Mouse (Mus musculus) liver, embryonic 15.5 days (tissue): ENCODE measurements at regions not wholly inside any gene's neighbourhood (a gene's known extent, or its start where the extent isn't known, plus 50 kb on each side); places are given as distances from the start of the nearest gene placed in this dataset.

ENCODE experiments used
- ATAC-seq: fragments of 200-750 bp; cut with Nextera tagmentation; 2 replicates; pipeline ENCODE4 v1.8.0; 2017; ENCODE audit warnings: moderate number of reproducible peaks, mild to moderate bottlenecking, moderate library complexity; ENCODE audit not compliant: insufficient read depth
- H3K27ac ChIP-seq: fragments of 300-500 bp; sonication (generic); replicated peaks from 2 replicates; pipeline ENCODE4 v1.5.1; 2015; ENCODE audit warnings: mild to moderate bottlenecking, inconsistent platforms
- H3K27me3 ChIP-seq: fragments of 300-500 bp; sonication (generic); 2 replicates; pipeline ENCODE4 v1.6.1; 2015; ENCODE audit warnings: mild to moderate bottlenecking, inconsistent platforms
- H3K36me3 ChIP-seq: fragments of 300-500 bp; sonication (generic); replicated peaks from 2 replicates; pipeline ENCODE4 v1.6.1; 2015; ENCODE audit warnings: moderate library complexity, mild to moderate bottlenecking, inconsistent platforms
- H3K4me1 ChIP-seq: fragments of 300-500 bp; sonication (generic); replicated peaks from 2 replicates; pipeline ENCODE4 v1.6.1; 2015; ENCODE audit warnings: inconsistent platforms
- H3K4me2 ChIP-seq: fragments of 300-500 bp; sonication (generic); 2 replicates; pipeline ENCODE4 v1.6.1; 2015; ENCODE audit warnings: moderate library complexity, mild to moderate bottlenecking, inconsistent platforms
- H3K4me3 ChIP-seq: fragments of 300-500 bp; sonication (generic); replicated peaks from 2 replicates; pipeline ENCODE4 v1.5.1; 2015; ENCODE audit warnings: mild to moderate bottlenecking, inconsistent platforms
- H3K9ac ChIP-seq: fragments of 300-500 bp; sonication (generic); 2 replicates; pipeline ENCODE4 v1.6.1; 2015; ENCODE audit warnings: moderate library complexity, mild to moderate bottlenecking, inconsistent platforms
- H3K9me3 ChIP-seq: fragments of 300-500 bp; sonication (generic); replicated peaks from 2 replicates; pipeline ENCODE4 v1.6.1; 2016; ENCODE audit warnings: inconsistent platforms
- whole genome bisulfite sequencing: fragments of 180-500 bp; shearing (Covaris S2); methylation state at CpG from one replicate; pipeline ENCODE4 v1.1.7; 2015; ENCODE audit warnings: mixed read lengths; ENCODE audit not compliant: insufficient replicate concordance; 5-methylcytosine and 5-hydroxymethylcytosine counted together

GRCm38 (mm10) chr12:52389552-52389951 is 114.2 kb upstream of the Arhgap5 start:
- no peaks in the 10 kb centered on the region for H3K27me3 ChIP-seq
- H3K4me3 ChIP-seq = no peak overlapping the region
- H3K4me1 ChIP-seq = no peaks in the 10 kb centered on the region
- 69% methylated on average over 5 of the region's 5 CpGs for WGBS
- H3K9me3 ChIP-seq = no peaks in the 10 kb centered on the region
- H3K27ac ChIP-seq = no peak overlapping the region
- H3K4me2 ChIP-seq = no peak overlapping the region
- no peaks in the 10 kb centered on the region for H3K36me3 ChIP-seq
- no peak for ATAC-seq
- no peak overlapping the region for H3K9ac ChIP-seq

- H3K9ac ChIP-seq = no peak overlapping the region
- no peak overlapping the region for H3K4me2 ChIP-seq
- no peaks in the 10 kb centered on the region for H3K4me1 ChIP-seq
- no peak for ATAC-seq
- no peaks in the 10 kb centered on the region for H3K36me3 ChIP-seq
- H3K27me3 ChIP-seq = no peaks in the 10 kb centered on the region
- no peaks in the 10 kb centered on the region for H3K9me3 ChIP-seq
- WGBS = 25% methylated on average over 4 of the region's 4 CpGs
- no peak overlapping the region for H3K4me3 ChIP-seq
- H3K27ac ChIP-seq = no peak overlapping the region
Measured at GRCm38 (mm10) chr12:52390242-52390641, 113.5 kb upstream of the Arhgap5 start.

DNA sequence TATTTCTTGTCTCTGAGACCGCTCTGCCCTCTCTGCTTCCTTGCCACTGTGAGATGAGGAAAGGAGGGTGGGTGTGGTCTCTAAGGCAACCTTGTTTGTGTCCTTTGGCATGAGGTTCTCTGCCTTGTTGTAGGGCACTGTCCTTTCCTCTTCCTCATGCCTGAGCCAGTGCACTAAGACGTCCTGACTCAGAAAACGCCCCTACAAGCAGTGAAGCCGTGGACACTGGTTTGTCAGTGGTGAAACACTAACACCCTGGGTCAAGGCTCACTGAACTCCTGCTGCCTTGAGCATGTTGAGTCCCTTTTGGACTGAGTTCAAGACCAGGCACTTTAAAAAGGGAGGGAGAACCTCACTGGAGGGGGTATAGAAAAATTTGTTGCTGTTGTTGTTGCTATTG is 111.1 kb upstream of the Arhgap5 start:
- H3K9me3 ChIP-seq = no peaks in the 10 kb centered on the region
- H3K27ac ChIP-seq = no peak overlapping the region
- no peaks in the 10 kb centered on the region for H3K27me3 ChIP-seq
- H3K9ac ChIP-seq = no peak overlapping the region
- H3K4me1 ChIP-seq = peaks cover 3% of the 10 kb centered on the region; the same call in 1 of the 2 replicates
- no peak overlapping the region for H3K4me3 ChIP-seq
- no peak overlapping the region for H3K4me2 ChIP-seq
- H3K36me3 ChIP-seq = no peaks in the 10 kb centered on the region
- WGBS = 48% methylated on average over 4 of the region's 4 CpGs
- no peak for ATAC-seq

DNA sequence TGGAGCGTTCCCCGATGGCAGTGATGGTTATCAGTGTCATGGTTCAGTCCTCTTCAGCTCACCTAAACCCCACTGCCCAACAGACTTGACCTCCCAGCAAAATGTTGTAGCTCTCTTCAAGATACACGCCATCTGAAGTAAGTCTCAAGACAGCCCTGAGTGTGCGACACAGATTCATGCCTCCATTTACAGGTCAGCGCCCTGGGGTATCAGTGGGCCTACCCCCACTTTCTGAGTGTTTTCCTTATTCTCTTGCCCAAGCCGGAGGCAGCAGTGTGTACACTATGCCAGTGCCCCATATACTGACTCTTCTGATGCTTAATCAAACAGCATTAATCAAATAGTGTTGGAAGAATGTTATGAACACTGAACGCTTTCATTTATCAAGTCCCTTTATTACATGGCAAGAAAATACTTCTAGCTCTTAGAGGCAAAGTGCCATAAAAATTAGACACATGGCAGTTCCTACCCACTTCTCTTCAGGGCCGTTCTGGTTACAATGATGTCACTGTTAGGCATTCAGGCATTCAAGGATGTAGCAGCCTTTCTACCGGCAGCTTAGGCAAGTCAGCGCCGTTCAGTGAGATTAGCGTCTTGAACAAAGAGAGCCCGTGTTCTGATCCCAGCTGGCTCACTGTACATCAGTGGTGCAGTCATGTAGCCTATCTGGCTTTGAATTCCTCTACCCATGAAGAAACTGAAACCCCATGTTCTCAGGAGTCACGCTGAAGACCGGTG is 109.6 kb upstream of the Arhgap5 start:
- no peak overlapping the region for H3K9ac ChIP-seq
- no peaks in the 10 kb centered on the region for H3K9me3 ChIP-seq
- peaks cover 4% of the 10 kb centered on the region; the same call in 1 of the 2 replicates for H3K4me1 ChIP-seq
- H3K4me2 ChIP-seq = no peak overlapping the region
- no peaks in the 10 kb centered on the region for H3K36me3 ChIP-seq
- WGBS = 71% methylated on average over 15 of the region's 15 CpGs
- no peaks in the 10 kb centered on the region for H3K27me3 ChIP-seq
- no peak overlapping the region for H3K4me3 ChIP-seq
- ATAC-seq = no peak
- no peak overlapping the region for H3K27ac ChIP-seq

GRCm38 (mm10) chr12:52394719-52395062 is 109.1 kb upstream of the Arhgap5 start:
- H3K27me3 ChIP-seq = no peaks in the 10 kb centered on the region
- H3K36me3 ChIP-seq = no peaks in the 10 kb centered on the region
- no peak overlapping the region for H3K27ac ChIP-seq
- no peak for ATAC-seq
- H3K4me1 ChIP-seq = peaks cover 4% of the 10 kb centered on the region; the same call in 1 of the 2 replicates
- WGBS = 86% methylated on average over 3 of the region's 3 CpGs
- H3K4me2 ChIP-seq = no peak overlapping the region
- H3K9ac ChIP-seq = no peak overlapping the region
- no peaks in the 10 kb centered on the region for H3K9me3 ChIP-seq
- no peak overlapping the region for H3K4me3 ChIP-seq

- Histone ChIP-seq H3K4me3 (no peak overlapping the region), H3K36me3 (no peaks in the 10 kb centered on the region), H3K9ac (no peak overlapping the region), H3K9me3 (no peaks in the 10 kb centered on the region), H3K4me1 (peaks cover 4% of the 10 kb centered on the region; the same call in 1 of the 2 replicates), H3K27me3 (no peaks in the 10 kb centered on the region), H3K4me2 (no peak overlapping the region), H3K27ac (no peak overlapping the region)
- ATAC-seq = no peak
- 74% methylated on average over 4 of the region's 4 CpGs for WGBS
Measured at GRCm38 (mm10) chr12:52395111-52395510, 108.7 kb upstream of the Arhgap5 start.

DNA sequence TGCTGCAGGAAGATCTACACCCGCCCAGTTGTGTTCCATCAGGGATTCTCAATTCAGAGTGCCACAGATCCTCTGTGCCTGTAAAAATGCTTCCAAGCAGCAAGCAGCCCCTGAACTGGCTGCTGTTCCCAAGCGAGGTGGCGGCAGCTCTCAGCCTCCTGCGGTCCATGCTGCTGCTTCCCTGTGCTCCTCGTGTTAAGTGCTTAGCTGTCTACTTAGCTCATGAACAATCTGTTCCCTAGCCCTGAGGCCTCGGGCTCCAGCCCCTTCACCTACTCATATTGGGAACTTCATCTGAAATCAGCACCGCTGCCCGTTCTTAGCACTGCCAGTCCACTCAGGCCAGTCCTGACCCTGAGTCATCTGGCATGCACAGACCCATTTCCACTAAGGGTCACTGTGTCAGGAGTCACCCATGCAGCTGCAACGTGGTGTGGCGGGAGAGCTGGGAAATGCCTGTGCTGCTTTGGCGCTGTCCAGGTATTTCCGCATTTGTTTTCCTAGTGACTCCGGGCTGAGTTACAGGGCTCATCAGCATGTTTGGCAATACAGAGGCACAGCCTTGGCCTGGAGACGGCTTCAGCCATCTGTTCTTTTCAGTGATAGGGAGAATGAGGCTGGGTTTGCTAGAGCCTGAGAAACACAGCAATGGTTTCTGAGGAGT is 107.5 kb upstream of the Arhgap5 start:
- no peaks in the 10 kb centered on the region for H3K27me3 ChIP-seq
- ATAC-seq = peak; percentile 62
- H3K27ac ChIP-seq = no peak overlapping the region

DNA sequence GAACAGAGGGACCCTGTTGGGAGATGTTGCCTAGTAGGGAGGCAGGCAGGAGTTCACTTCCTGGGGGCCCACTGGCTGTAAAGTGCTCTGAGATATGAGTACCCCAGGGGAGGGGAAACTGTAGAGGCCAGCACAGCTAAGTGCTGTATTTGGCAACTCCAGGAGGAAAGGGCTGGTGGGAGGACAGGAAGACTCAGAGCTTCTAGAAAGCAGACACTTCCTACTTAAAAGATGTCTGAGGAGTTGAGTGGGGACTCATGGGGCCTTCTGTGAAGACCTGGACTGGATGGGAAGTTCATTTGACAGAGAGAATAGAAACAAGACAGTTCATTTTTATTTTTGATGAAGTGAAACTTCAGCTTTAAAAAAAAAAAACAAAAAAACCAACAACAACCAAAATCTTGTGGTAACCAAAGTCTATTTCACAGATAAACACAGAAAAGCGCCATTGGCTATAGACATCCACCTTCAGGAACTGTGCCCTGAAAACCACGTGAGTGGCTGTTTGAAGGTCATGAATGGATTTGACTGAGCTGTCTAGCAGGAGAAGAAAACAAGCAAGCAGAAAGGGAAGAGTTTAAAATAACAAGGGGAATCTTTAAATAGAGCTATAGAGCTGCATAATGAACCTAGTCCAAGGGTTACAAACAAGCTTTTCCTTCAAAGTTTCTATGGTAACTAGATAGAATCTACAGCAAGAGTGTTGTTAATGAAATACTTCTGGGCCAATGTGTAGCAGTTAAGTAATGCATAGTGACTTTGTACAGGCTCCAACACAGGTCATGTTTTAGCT is 105.9 kb upstream of the Arhgap5 start:
- Histone ChIP-seq H3K9me3 (no peaks in the 10 kb centered on the region), H3K27ac (no peak overlapping the region), H3K4me3 (no peak overlapping the region), H3K4me2 (no peak overlapping the region), H3K9ac (no peak overlapping the region), H3K27me3 (no peaks in the 10 kb centered on the region), H3K4me1 (peaks cover 4% of the 10 kb centered on the region; the same call in 1 of the 2 replicates), H3K36me3 (no peaks in the 10 kb centered on the region)
- 44% methylated on average over 2 of the region's 2 CpGs for WGBS
- no peak for ATAC-seq

More for the DNA sequence above, 107.5 kb upstream of the Arhgap5 start:
- Histone ChIP-seq H3K36me3 (no peaks in the 10 kb centered on the region), H3K4me1 (peaks cover 4% of the 10 kb centered on the region; the same call in 1 of the 2 replicates), H3K4me2 (no peak overlapping the region), H3K9me3 (no peaks in the 10 kb centered on the region), H3K9ac (no peak overlapping the region), H3K4me3 (no peak overlapping the region)
- WGBS = 60% methylated on average over 14 of the region's 14 CpGs

DNA sequence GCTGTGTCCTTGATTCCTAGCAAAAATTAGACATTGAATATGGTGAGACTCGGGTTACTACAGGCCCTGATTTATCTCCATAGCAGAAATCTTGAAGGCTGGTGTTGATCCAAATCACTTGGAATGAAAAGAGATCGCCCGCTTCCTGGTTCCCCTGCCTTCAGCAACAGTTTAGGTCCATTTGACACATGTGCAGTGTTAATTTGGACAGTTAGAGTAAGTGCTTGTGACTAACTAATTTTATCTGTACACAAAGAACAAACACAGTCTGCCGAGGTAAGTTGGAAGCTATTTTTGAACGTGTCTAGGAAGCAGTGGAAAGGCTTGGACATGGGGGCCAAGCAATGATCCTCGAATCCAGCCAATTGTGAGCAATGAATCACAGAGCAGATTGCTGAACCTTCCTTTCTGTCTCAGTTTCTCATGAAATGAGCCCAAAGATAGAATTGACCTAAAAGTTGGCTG is 105.2 kb upstream of the Arhgap5 start:
- Histone ChIP-seq H3K4me2 (no peak overlapping the region), H3K27me3 (no peaks in the 10 kb centered on the region), H3K4me1 (peaks cover 4% of the 10 kb centered on the region; the same call in 1 of the 2 replicates), H3K4me3 (no peak overlapping the region), H3K27ac (no peak overlapping the region), H3K9me3 (no peaks in the 10 kb centered on the region), H3K9ac (no peak overlapping the region), H3K36me3 (no peaks in the 10 kb centered on the region)
- no peak for ATAC-seq
- 55% methylated on average over 6 of the region's 6 CpGs for WGBS

GRCm38 (mm10) chr12:52400099-52400498 is 103.7 kb upstream of the Arhgap5 start:
- no peak overlapping the region for H3K27ac ChIP-seq
- no peak for ATAC-seq
- H3K9ac ChIP-seq = no peak overlapping the region
- no peaks in the 10 kb centered on the region for H3K36me3 ChIP-seq
- WGBS = 65% methylated on average over 3 of the region's 3 CpGs
- H3K4me2 ChIP-seq = no peak overlapping the region
- H3K4me3 ChIP-seq = no peak overlapping the region
- no peaks in the 10 kb centered on the region for H3K9me3 ChIP-seq
- peaks cover 4% of the 10 kb centered on the region; the same call in 1 of the 2 replicates for H3K4me1 ChIP-seq
- H3K27me3 ChIP-seq = no peaks in the 10 kb centered on the region

- no peak overlapping the region for H3K4me2 ChIP-seq
- no peaks in the 10 kb centered on the region for H3K36me3 ChIP-seq
- no peaks in the 10 kb centered on the region for H3K27me3 ChIP-seq
- H3K27ac ChIP-seq = no peak overlapping the region
- peaks cover 1% of the 10 kb centered on the region; the same call in 1 of the 2 replicates for H3K4me1 ChIP-seq
- no peak overlapping the region for H3K4me3 ChIP-seq
- no peak for ATAC-seq
- WGBS = 70% methylated on average over 4 of the region's 4 CpGs
- no peaks in the 10 kb centered on the region for H3K9me3 ChIP-seq
- H3K9ac ChIP-seq = no peak overlapping the region
Measured at GRCm38 (mm10) chr12:52402711-52403110, 101.1 kb upstream of the Arhgap5 start.
